Mouse (Mus musculus): ENCODE measurements around the gene Srcap. TPM values are rescaled to one million over a fixed set of nuclear protein-coding genes. Genes with fewer than 3 reads are reported as not detected.
A peak's percentile ranks its signal among the peaks of the same experiment; 100 is the strongest.

Srcap gene
- polyA plus RNA-seq, 1 experiment: 24.1 TPM

DNA sequence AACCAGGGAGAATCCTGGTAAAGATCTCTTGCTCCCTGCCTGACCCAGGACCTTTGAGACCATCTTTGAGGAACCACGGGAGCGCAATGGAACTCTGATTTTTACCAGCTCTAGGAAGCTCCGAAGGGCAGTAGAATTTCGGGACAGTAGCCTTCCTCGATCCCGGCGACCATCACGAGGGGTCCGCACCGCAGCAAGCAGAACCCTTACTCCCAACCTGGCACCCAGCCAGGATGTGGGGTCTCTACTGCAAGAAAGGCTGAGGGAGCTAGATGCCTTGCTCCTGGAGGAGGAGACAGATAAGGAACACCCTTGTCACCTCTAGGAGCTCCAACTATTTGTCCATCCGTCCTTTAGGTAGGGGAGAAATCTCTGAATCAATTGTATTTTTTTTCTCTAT lies 35.4 kb upstream of the Srcap start:
- H3K27me3 ChIP-seq (ENCODE audit: control insufficient read depth, insufficient read depth, insufficient read length): no peaks in the 10 kb centered on the region
- TF ChIP-seq CEBPB (IDR thresholded peaks at IDR 0.05; ENCODE audit: low read depth) (no peak), USF1 (IDR thresholded peaks at IDR 0.05; ENCODE audit: low read depth) (no peak), FOSL1 (IDR thresholded peaks at IDR 0.05; ENCODE audit: insufficient read depth, low read length, poor library complexity, severe bottlenecking) (no peak), MYOD1 (IDR thresholded peaks at IDR 0.05; ENCODE audit: control insufficient read depth, insufficient read length, low read depth) (no peak), MAX (IDR thresholded peaks at IDR 0.05) (no peak)

DNA sequence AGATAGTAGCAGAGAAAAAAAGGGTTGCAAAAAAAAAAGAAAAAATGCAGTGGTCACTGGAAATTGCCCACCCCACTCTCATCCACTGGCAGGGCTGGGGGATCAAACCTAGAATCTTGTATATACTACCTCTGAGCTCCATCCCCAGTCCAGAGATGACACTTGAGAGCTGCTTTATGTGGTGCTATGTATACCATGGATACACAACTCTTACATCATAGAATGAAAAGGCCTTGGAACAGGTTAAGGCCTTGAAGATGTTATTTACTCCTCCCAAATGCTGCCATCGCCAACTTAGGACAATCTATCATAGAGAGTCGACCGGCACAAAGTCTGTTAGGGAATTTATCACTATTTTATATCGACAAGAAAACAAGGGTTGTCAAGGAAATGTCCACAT lies 34.9 kb upstream of the Srcap start:
- Histone ChIP-seq H3K36me3 (ENCODE audit: control insufficient read depth, insufficient read depth) (peaks cover 47% of the 10 kb centered on the region), H3K27me3 (ENCODE audit: control insufficient read depth, insufficient read depth, insufficient read length) (no peaks in the 10 kb centered on the region), H3ac (ENCODE audit: control insufficient read depth, insufficient read length, low read depth) (no peak overlapping the region), H3K79me2 (ENCODE audit: control insufficient read depth, insufficient read depth) (peaks cover 61% of the 10 kb centered on the region), H3K79me3 (ENCODE audit: low read depth) (peaks cover 34% of the 10 kb centered on the region), H3K4me3 (ENCODE audit: insufficient read depth, poor library complexity, severe bottlenecking) (peak overlapping the region; percentile 11)
- TF ChIP-seq MAX (IDR thresholded peaks at IDR 0.05) (no peak), CEBPB (IDR thresholded peaks at IDR 0.05; ENCODE audit: low read depth) (no peak), MYOD1 (IDR thresholded peaks at IDR 0.05; ENCODE audit: control insufficient read depth, insufficient read length, low read depth) (no peak), FOSL1 (IDR thresholded peaks at IDR 0.05; ENCODE audit: insufficient read depth, low read length, poor library complexity, severe bottlenecking) (no peak), USF1 (IDR thresholded peaks at IDR 0.05; ENCODE audit: low read depth) (no peak), MYOG (IDR thresholded peaks at IDR 0.05; ENCODE audit: control insufficient read depth, extremely low read depth, insufficient read length) (no peak), CTCF (IDR thresholded peaks at IDR 0.05; ENCODE audit: control insufficient read depth, insufficient read depth, insufficient read length) (no peak)

More for the DNA sequence above, 35.4 kb upstream of the Srcap start:
- Histone ChIP-seq H3K79me3 (ENCODE audit: low read depth) (peaks cover 31% of the 10 kb centered on the region), H3K4me3 (ENCODE audit: insufficient read depth, poor library complexity, severe bottlenecking) (no peak overlapping the region), H3ac (ENCODE audit: control insufficient read depth, insufficient read length, low read depth) (no peak overlapping the region), H3K79me2 (ENCODE audit: control insufficient read depth, insufficient read depth) (peaks cover 58% of the 10 kb centered on the region), H3K36me3 (ENCODE audit: control insufficient read depth, insufficient read depth) (peaks cover 45% of the 10 kb centered on the region)

DNA sequence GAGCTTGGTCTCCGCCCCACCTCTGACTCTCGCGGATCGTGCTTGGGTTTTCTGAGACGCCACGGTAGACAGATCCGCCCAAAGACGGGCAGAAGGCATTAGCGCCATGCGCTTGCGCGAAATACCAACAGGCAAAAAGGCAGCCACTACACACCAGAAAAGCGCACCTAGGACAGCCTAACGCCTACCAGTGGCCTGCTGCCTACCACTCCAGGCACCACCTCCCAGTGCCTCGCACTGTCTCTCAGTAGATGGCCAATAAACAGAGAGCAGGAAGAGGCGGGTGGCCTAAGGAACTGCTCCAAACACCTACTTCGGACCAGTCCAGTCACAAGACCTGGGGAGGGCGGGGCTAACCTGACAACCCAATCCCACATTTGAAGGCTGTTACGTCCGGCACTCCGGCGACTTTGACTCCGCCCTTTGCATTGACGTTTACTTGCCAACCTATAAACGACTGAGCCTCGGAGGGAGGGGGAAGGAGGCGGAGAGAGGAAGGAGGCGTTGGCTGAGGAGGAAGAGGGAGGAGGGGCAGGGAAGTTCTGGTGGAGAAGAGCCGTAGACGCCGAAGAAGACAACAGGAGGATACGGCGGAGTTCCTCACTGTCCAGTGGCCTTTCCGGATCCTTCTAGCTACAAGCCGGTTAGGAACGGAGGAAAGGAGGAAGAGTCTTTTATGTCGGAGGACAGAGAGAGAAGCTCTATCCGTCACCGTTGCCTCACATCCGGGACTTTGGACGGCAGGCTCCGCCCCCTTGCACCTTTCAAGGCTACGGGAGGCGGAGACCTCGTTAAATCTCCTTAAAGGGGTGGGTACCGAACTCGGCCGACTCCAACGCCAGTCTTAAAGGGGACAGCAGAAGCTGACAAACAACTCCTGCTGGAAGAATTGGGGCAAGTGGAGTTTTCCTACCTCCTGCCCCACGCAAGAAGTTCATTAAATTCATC lies 33.8 kb upstream of the Srcap start:
- peak overlapping the region; percentile 66 for H3K4me3 ChIP-seq (ENCODE audit: insufficient read depth, poor library complexity, severe bottlenecking)
- no peaks in the 10 kb centered on the region for H3K27me3 ChIP-seq (ENCODE audit: control insufficient read depth, insufficient read depth, insufficient read length)
- peak; percentile 47 for TF ChIP-seq USF1 (IDR thresholded peaks at IDR 0.05; ENCODE audit: low read depth)
- TF ChIP-seq MAX (IDR thresholded peaks at IDR 0.05): no peak
- peaks cover 60% of the 10 kb centered on the region for H3K79me2 ChIP-seq (ENCODE audit: control insufficient read depth, insufficient read depth)
- peak overlapping the region; percentile 64 for H3ac ChIP-seq (ENCODE audit: control insufficient read depth, insufficient read length, low read depth)
- peaks cover 56% of the 10 kb centered on the region for H3K36me3 ChIP-seq (ENCODE audit: control insufficient read depth, insufficient read depth)
- H3K79me3 ChIP-seq (ENCODE audit: low read depth): peaks cover 35% of the 10 kb centered on the region

DNA sequence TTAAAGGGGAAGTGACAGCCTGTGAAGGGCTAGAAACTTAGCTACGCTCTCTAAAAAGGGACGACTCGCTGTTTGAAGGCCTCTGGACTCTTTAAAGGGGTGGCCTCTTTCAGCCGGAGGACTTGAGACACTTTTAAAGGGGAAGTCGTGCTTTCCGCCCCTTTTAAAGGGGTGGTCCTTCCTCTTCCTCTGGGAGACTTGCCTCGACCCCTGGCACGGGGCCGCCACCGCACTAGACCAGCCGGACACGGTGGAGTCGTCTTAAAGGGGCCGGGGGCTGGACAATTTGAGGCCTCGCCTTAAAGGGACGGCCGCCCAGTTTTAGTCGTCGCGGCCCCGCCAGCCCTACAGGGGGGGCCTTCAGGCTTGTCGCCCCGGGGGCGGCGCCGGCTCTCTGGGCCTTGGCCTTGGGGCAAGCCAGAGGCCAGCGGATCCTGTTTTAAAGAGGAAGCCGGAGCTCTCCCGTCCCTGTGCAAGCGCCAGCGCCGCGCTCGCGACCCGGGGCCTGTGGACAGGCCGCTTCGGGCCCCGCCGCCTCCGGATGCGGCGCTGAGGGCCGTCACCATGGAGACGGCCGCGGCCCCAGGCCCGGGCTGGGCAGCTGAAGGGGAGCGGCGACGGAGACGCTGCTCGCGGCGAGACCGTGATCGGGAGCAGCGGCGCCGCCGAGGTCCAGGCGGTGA lies 33.0 kb upstream of the Srcap start, which contains the start of gene Fbrs:
TSS of gene Fbrs (plus strand) at position 565 of the 683 bp plus-strand sequence.
- no peaks in the 10 kb centered on the region for H3K27me3 ChIP-seq (ENCODE audit: control insufficient read depth, insufficient read depth, insufficient read length)
- no peak for TF ChIP-seq MYOD1 (IDR thresholded peaks at IDR 0.05; ENCODE audit: control insufficient read depth, insufficient read length, low read depth)
- no peak for TF ChIP-seq CTCF (IDR thresholded peaks at IDR 0.05; ENCODE audit: control insufficient read depth, insufficient read depth, insufficient read length)
- TF ChIP-seq USF1 (IDR thresholded peaks at IDR 0.05; ENCODE audit: low read depth): no peak
- TF ChIP-seq MYOG (IDR thresholded peaks at IDR 0.05; ENCODE audit: control insufficient read depth, extremely low read depth, insufficient read length): no peak
- no peak for TF ChIP-seq CEBPB (IDR thresholded peaks at IDR 0.05; ENCODE audit: low read depth)
- TF ChIP-seq FOSL1 (IDR thresholded peaks at IDR 0.05; ENCODE audit: insufficient read depth, low read length, poor library complexity, severe bottlenecking): no peak
- TF ChIP-seq MAX (IDR thresholded peaks at IDR 0.05): no peak
- H3K4me3 ChIP-seq (ENCODE audit: insufficient read depth, poor library complexity, severe bottlenecking): peak within 1 kb of the TSS; percentile 66
- H3K36me3 ChIP-seq (ENCODE audit: control insufficient read depth, insufficient read depth): peaks cover 59% of the 10 kb centered on the region
- peak within 1 kb of the TSS; percentile 66 for H3ac ChIP-seq (ENCODE audit: control insufficient read depth, insufficient read length, low read depth)
- H3K79me2 ChIP-seq (ENCODE audit: control insufficient read depth, insufficient read depth): peaks cover 54% of the 10 kb centered on the region
- H3K79me3 ChIP-seq (ENCODE audit: low read depth): peaks cover 32% of the 10 kb centered on the region

DNA sequence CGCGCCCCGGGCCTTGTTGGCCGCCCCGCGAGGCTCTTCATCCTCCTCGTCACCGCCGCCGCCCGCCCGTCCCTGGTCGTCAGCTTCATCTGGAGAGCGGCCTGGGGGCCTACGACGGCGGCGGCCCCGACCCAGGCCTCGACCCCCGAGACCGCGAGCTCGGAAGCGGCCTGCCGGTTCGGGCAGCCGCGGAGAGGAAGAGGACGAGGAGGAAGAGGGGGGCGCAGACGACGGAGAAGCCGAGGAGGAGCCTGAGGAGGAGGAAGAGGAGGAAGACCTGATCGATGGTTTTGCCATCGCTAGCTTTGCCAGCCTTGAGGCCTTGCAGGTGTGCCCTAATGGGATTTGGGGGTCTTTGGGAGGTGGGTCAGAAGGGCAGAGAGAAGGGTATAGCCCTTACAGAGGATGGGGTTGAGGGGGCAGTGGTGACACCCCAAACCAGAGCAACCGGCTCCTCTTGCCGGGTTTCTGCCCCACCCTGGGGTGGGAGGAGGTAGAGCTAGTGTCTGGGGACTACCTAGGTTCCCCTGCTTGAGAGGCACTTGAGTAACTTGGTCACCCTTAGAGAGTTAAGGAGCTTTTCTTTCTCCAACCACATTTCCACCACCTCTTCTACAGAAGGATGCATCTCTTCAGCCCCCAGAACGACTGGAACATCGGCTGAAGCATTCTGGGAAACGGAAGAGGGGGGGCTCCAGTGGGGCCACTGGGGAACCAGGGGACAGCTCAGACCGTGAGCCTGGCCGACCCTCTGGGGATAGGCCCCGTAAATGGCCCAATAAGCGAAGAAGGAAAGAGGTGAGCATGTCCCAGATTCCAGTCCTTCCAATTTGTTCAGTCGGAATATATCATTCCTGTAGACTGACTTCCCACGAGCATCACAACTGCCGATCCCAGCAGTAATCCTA lies 32.2 kb upstream of the Srcap start:
- Histone ChIP-seq H3K4me3 (ENCODE audit: insufficient read depth, poor library complexity, severe bottlenecking) (peak overlapping the region; percentile 66), H3K27me3 (ENCODE audit: control insufficient read depth, insufficient read depth, insufficient read length) (no peaks in the 10 kb centered on the region), H3K36me3 (ENCODE audit: control insufficient read depth, insufficient read depth) (peaks cover 56% of the 10 kb centered on the region), H3K79me3 (ENCODE audit: low read depth) (peaks cover 32% of the 10 kb centered on the region), H3K79me2 (ENCODE audit: control insufficient read depth, insufficient read depth) (peaks cover 46% of the 10 kb centered on the region), H3ac (ENCODE audit: control insufficient read depth, insufficient read length, low read depth) (peak overlapping the region; percentile 66)
- TF ChIP-seq MYOG (IDR thresholded peaks at IDR 0.05; ENCODE audit: control insufficient read depth, extremely low read depth, insufficient read length) (no peak), MAX (IDR thresholded peaks at IDR 0.05) (no peak), FOSL1 (IDR thresholded peaks at IDR 0.05; ENCODE audit: insufficient read depth, low read length, poor library complexity, severe bottlenecking) (no peak), CEBPB (IDR thresholded peaks at IDR 0.05; ENCODE audit: low read depth) (no peak)

Data from C2C12 (cell line).